Comparison of ENCODE assay signal across 8 mouse cellular contexts in the genomic region with DNA sequence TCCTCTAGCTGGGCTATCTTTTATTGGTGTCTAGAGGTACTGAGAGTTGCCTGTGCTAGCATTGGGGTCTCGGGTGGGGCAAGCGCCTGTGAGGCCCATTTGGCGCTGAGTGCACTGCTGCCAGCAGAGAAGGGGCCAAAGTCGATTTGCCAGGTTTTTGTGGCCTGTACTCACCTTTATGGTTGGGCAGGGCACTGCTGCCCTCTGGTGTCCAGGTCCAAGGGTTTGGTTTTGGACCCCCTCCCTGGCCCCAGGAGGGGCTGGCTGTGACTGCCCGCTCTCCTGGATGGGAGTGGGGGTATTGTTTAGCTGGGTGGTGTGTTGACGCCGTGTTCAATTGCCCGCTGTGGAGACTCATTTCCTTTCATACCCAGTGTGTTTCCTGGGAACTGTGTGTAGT. TPM values are rescaled to one million over a fixed set of nuclear protein-coding genes. Genes with fewer than 3 reads are reported as not detected.
DNase-seq lines count a peak whose midpoint lies in the region; ATAC-seq and TF ChIP-seq lines count a peak whose summit lies in the region.

No protein-coding gene starts in this region.

- 72% methylated on average over 8 of the region's 8 CpGs for WGBS in heart, embryonic 11.5 days (ENCODE audit: insufficient replicate concordance)
- WGBS in hindbrain, embryonic 11.5 days = 75% methylated on average over 8 of the region's 8 CpGs
- WGBS in liver, embryonic 12.5 days (ENCODE audit: insufficient replicate concordance) = 71% methylated on average over 8 of the region's 8 CpGs

- TF ChIP-seq POLR2A in MEL (IDR thresholded peaks at IDR 0.05; ENCODE audit: control insufficient read depth in 1 of 2, insufficient read depth in 1 of 2, low read depth in 1 of 2, low read length in 2 of 2, poor library complexity in 1 of 2) = no peak

- ATAC-seq in heart, embryonic 11.5 days (replicated peaks; ENCODE audit: insufficient number of reproducible peaks, low FRiP score, low TSS enrichment) = no peak
- no peak for ATAC-seq in hindbrain, embryonic 11.5 days (ENCODE audit: low FRiP score)
- ATAC-seq in liver, embryonic 12.5 days = no peak
- ATAC-seq in megakaryocyte-erythroid progenitor cell, adult 5-6 weeks (replicated peaks; ENCODE audit: low FRiP score, low TSS enrichment, poor library complexity, severe bottlenecking) = no peak

- peaks cover 16% of the 10 kb centered on the region; the same call in 1 of the 2 replicates for H3K36me3 ChIP-seq in heart, embryonic 11.5 days (ENCODE audit: control insufficient read depth, insufficient read depth, low read length)
- H3K36me3 ChIP-seq in MEL (ENCODE audit: control insufficient read depth in 1 of 2, insufficient read depth in 2 of 2, low read length in 2 of 2) = peaks cover 2 to 9% of the 10 kb centered on the region in 2 experiments
- peaks cover 7% of the 10 kb centered on the region; the same call in 1 of the 2 replicates for H3K36me3 ChIP-seq in hindbrain, embryonic 11.5 days (ENCODE audit: control insufficient read depth, insufficient read depth, low read length)
- H3K36me3 ChIP-seq in liver, embryonic 12.5 days = peaks cover 63% of the 10 kb centered on the region

- H3K9me3 ChIP-seq in heart, embryonic 11.5 days (replicated peaks; ENCODE audit: control insufficient read depth, low read length) = no peaks in the 10 kb centered on the region
- H3K9me3 ChIP-seq in MEL (replicated peaks; ENCODE audit: insufficient read depth, low read length) = no peaks in the 10 kb centered on the region
- H3K9me3 ChIP-seq in hindbrain, embryonic 11.5 days (ENCODE audit: control insufficient read depth, low read length) = no peaks in the 10 kb centered on the region
- no peaks in the 10 kb centered on the region for H3K9me3 ChIP-seq in liver, embryonic 12.5 days (replicated peaks)

- no peak for DNase-seq in heart, adult 9 months (ENCODE audit: low spot score in 2 of 2)
- DNase-seq in MEL (ENCODE audit: low read depth, low spot score) = no peak
- no peak for DNase-seq in hindbrain, embryonic 11.5 days (ENCODE audit: low spot score)
- DNase-seq in right cerebral cortex, adult 2 months (ENCODE audit: low spot score in 2 of 2) = no peak
- DNase-seq in embryo, embryonic 9.5 days (ENCODE audit: extremely low spot score) = no peak

- TF ChIP-seq EP300 in MEL (IDR thresholded peaks at IDR 0.05; ENCODE audit: low read depth in 1 of 2, low read length in 2 of 2) = no peak

- no peak overlapping the region for H3K27ac ChIP-seq in heart, embryonic 11.5 days (ENCODE audit: low read depth, low read length)
- H3K27ac ChIP-seq in MEL (ENCODE audit: control insufficient read depth, low read depth, low read length) = no peak overlapping the region
- H3K27ac ChIP-seq in hindbrain, embryonic 11.5 days (ENCODE audit: low read depth, low read length) = no peak overlapping the region; the same call in 1 of the 2 replicates
- H3K27ac ChIP-seq in liver, embryonic 12.5 days = peak overlapping the region; percentile 96; the same call in 1 of the 2 replicates

- 0 out of 2 replicates have a peak overlapping the region, but pooled peaks have one; percentile 16 for H3K9ac ChIP-seq in heart, embryonic 11.5 days (ENCODE audit: low read depth, low read length)
- 0 out of 2 replicates have a peak overlapping the region, but pooled peaks have one; percentile 5 for H3K9ac ChIP-seq in MEL (ENCODE audit: control insufficient read depth, low read depth, low read length, poor library complexity, severe bottlenecking)
- H3K9ac ChIP-seq in hindbrain, embryonic 11.5 days (ENCODE audit: low read depth, low read length) = no peak overlapping the region; the same call in 1 of the 2 replicates
- H3K9ac ChIP-seq in liver, embryonic 12.5 days = peak overlapping the region; percentile 92

- peak in 2 of 3 experiments; percentile 21 to 38; a peak in 3 of 6 replicates for TF ChIP-seq CTCF in MEL (IDR thresholded peaks at IDR 0.05 in 2 of 3, conservative IDR thresholded peaks at IDR 0.05 in 1 of 3; ENCODE audit: control insufficient read depth in 1 of 3, insufficient read depth in 1 of 3, low read depth in 2 of 3, low read length in 3 of 3, poor library complexity in 1 of 3, severe bottlenecking in 1 of 3)

- peaks cover 39% of the 10 kb centered on the region for H3K79me2 ChIP-seq in MEL (ENCODE audit: control insufficient read depth, insufficient read depth, low read length, poor library complexity)

- TF ChIP-seq RAD21 in MEL (IDR thresholded peaks at IDR 0.05; ENCODE audit: low read depth, low read length) = no peak; the same call in 1 of the 2 replicates

- no peaks in the 10 kb centered on the region for H3K27me3 ChIP-seq in heart, embryonic 11.5 days (ENCODE audit: control insufficient read depth, insufficient read depth, low read length)
- no peaks in the 10 kb centered on the region for H3K27me3 ChIP-seq in MEL (ENCODE audit: control insufficient read depth in 1 of 2, insufficient read depth in 2 of 2, low read length in 2 of 2)
- H3K27me3 ChIP-seq in hindbrain, embryonic 11.5 days (ENCODE audit: control insufficient read depth, insufficient read depth, low read length) = no peaks in the 10 kb centered on the region
- no peaks in the 10 kb centered on the region for H3K27me3 ChIP-seq in liver, embryonic 12.5 days (replicated peaks)

- peak overlapping the region; percentile 100 for H3K4me2 ChIP-seq in heart, embryonic 11.5 days
- peak overlapping the region; percentile 95; the same call in 1 of the 2 replicates for H3K4me2 ChIP-seq in hindbrain, embryonic 11.5 days (replicated peaks; ENCODE audit: low read depth, low read length)
- peak overlapping the region; percentile 98 for H3K4me2 ChIP-seq in liver, embryonic 12.5 days

- peaks cover 25% of the 10 kb centered on the region for H3K4me1 ChIP-seq in heart, embryonic 11.5 days (ENCODE audit: control insufficient read depth, insufficient read depth, low read length)
- peaks cover 0 to 15% of the 10 kb centered on the region in 2 experiments; a peak in 2 of 4 replicates for H3K4me1 ChIP-seq in MEL (ENCODE audit: control insufficient read depth in 1 of 2, insufficient read depth in 2 of 2, low read length in 2 of 2)
- H3K4me1 ChIP-seq in hindbrain, embryonic 11.5 days (replicated peaks; ENCODE audit: control insufficient read depth, insufficient read depth, low read length) = peaks cover 16% of the 10 kb centered on the region
- H3K4me1 ChIP-seq in liver, embryonic 12.5 days = peaks cover 51% of the 10 kb centered on the region

- H3K4me3 ChIP-seq in heart, embryonic 11.5 days (ENCODE audit: low read depth, low read length) = no peak overlapping the region; the same call in 1 of the 2 replicates
- H3K4me3 ChIP-seq in MEL (ENCODE audit: control insufficient read depth in 1 of 2, insufficient read depth in 1 of 2, low read depth in 2 of 2, low read length in 2 of 2) = no peak overlapping the region
- H3K4me3 ChIP-seq in hindbrain, embryonic 11.5 days (ENCODE audit: low read depth, low read length) = peak overlapping the region; percentile 6; the same call in 1 of the 2 replicates
- peak overlapping the region; percentile 90 for H3K4me3 ChIP-seq in liver, embryonic 12.5 days

RNA-seq across cellular contexts. Expression of a gene that starts 2.7 kb away (rescaled TPM):
- polyA plus RNA-seq in heart, embryonic 11.5 days (2014; fragmentation: Nextera tagmentation; extraction: Ambion mirVana) = 53.0 and 62.4 TPM in 2 replicates
- 185 and 201 TPM in 2 replicates for total RNA-seq in MEL (2012; rRNA removed)
- 100 to 1,000 TPM; 115 to 133 TPM for polyA plus RNA-seq in MEL (2012; ENCODE audit: insufficient read depth in 1 of 2, insufficient read length in 2 of 2, low read depth in 1 of 2, low replicate concordance in 2 of 2, missing spikeins in 1 of 2)
- 77.7 and 95.9 TPM in 2 replicates for polyA plus RNA-seq in hindbrain, embryonic 11.5 days (2014; fragmentation: Nextera tagmentation; extraction: Ambion mirVana)
- polyA plus RNA-seq in liver, embryonic 12.5 days (2016; fragmentation: Nextera tagmentation; extraction: Ambion mirVana) = 153 and 154 TPM in 2 replicates
- total RNA-seq in megakaryocyte-erythroid progenitor cell, adult 5-6 weeks (2014; fragmentation: Nextera tagmentation) = 151 and 161 TPM in 2 replicates
- total RNA-seq in megakaryocyte-erythroid progenitor cell, adult 5-6 weeks (2017) = 150 and 161 TPM in 2 replicates

RNA-seq across cellular contexts. Expression of a gene that starts 5.7 kb away (rescaled TPM):
- polyA plus RNA-seq in heart, embryonic 11.5 days (2014; fragmentation: Nextera tagmentation; extraction: Ambion mirVana) = not detected in 2 replicates
- not detected in 2 replicates for total RNA-seq in MEL (2012; rRNA removed)
- polyA plus RNA-seq in MEL (2012; ENCODE audit: insufficient read depth in 1 of 2, insufficient read length in 2 of 2, low read depth in 1 of 2, low replicate concordance in 2 of 2, missing spikeins in 1 of 2) = not detected
- not detected in 2 replicates for polyA plus RNA-seq in hindbrain, embryonic 11.5 days (2014; fragmentation: Nextera tagmentation; extraction: Ambion mirVana)
- not detected in 2 replicates for polyA plus RNA-seq in liver, embryonic 12.5 days (2016; fragmentation: Nextera tagmentation; extraction: Ambion mirVana)
- not detected in 2 replicates for total RNA-seq in megakaryocyte-erythroid progenitor cell, adult 5-6 weeks (2014; fragmentation: Nextera tagmentation)
- not detected in 2 replicates for total RNA-seq in megakaryocyte-erythroid progenitor cell, adult 5-6 weeks (2017)

RNA-seq across cellular contexts. Expression of a gene that starts 13.2 kb away (rescaled TPM):
- 58.8 and 77.3 TPM in 2 replicates for polyA plus RNA-seq in heart, embryonic 11.5 days (2014; fragmentation: Nextera tagmentation; extraction: Ambion mirVana)
- 6.6 and 7.6 TPM in 2 replicates for total RNA-seq in MEL (2012; rRNA removed)
- 10 to 100 TPM in 1 of 2 experiments, not detected in 1; 13.1 TPM for polyA plus RNA-seq in MEL (2012; ENCODE audit: insufficient read depth in 1 of 2, insufficient read length in 2 of 2, low read depth in 1 of 2, low replicate concordance in 2 of 2, missing spikeins in 1 of 2)
- polyA plus RNA-seq in hindbrain, embryonic 11.5 days (2014; fragmentation: Nextera tagmentation; extraction: Ambion mirVana) = 25.0 and 26.2 TPM in 2 replicates
- polyA plus RNA-seq in liver, embryonic 12.5 days (2016; fragmentation: Nextera tagmentation; extraction: Ambion mirVana) = 28.3 and 30.2 TPM in 2 replicates
- total RNA-seq in megakaryocyte-erythroid progenitor cell, adult 5-6 weeks (2014; fragmentation: Nextera tagmentation) = 4.8 and 6.8 TPM in 2 replicates
- total RNA-seq in megakaryocyte-erythroid progenitor cell, adult 5-6 weeks (2017) = 3.7 and 6.1 TPM in 2 replicates

RNA-seq across cellular contexts. Expression of a gene that starts 20.0 kb away (rescaled TPM):
- polyA plus RNA-seq in heart, embryonic 11.5 days (2014; fragmentation: Nextera tagmentation; extraction: Ambion mirVana) = 19.6 and 22.8 TPM in 2 replicates
- total RNA-seq in MEL (2012; rRNA removed) = 9.1 and 12.5 TPM in 2 replicates
- polyA plus RNA-seq in MEL (2012; ENCODE audit: insufficient read depth in 1 of 2, insufficient read length in 2 of 2, low read depth in 1 of 2, low replicate concordance in 2 of 2, missing spikeins in 1 of 2) = 10 to 100 TPM in 1 of 2 experiments, not detected in 1; 27.5 TPM
- 33.7 and 39.0 TPM in 2 replicates for polyA plus RNA-seq in hindbrain, embryonic 11.5 days (2014; fragmentation: Nextera tagmentation; extraction: Ambion mirVana)
- 13.6 and 13.9 TPM in 2 replicates for polyA plus RNA-seq in liver, embryonic 12.5 days (2016; fragmentation: Nextera tagmentation; extraction: Ambion mirVana)
- 16.0 and 17.3 TPM in 2 replicates for total RNA-seq in megakaryocyte-erythroid progenitor cell, adult 5-6 weeks (2014; fragmentation: Nextera tagmentation)
- 11.0 and 14.3 TPM in 2 replicates for total RNA-seq in megakaryocyte-erythroid progenitor cell, adult 5-6 weeks (2017)

RNA-seq across cellular contexts. Expression of a gene that starts 29.2 kb away (rescaled TPM):
- polyA plus RNA-seq in heart, embryonic 11.5 days (2014; fragmentation: Nextera tagmentation; extraction: Ambion mirVana) = 10.4 and 11.4 TPM in 2 replicates
- total RNA-seq in MEL (2012; rRNA removed) = 3.5 and 4.6 TPM in 2 replicates
- 1 to 10 TPM in 1 of 2 experiments, not detected in 1; 8.7 TPM for polyA plus RNA-seq in MEL (2012; ENCODE audit: insufficient read depth in 1 of 2, insufficient read length in 2 of 2, low read depth in 1 of 2, low replicate concordance in 2 of 2, missing spikeins in 1 of 2)
- polyA plus RNA-seq in hindbrain, embryonic 11.5 days (2014; fragmentation: Nextera tagmentation; extraction: Ambion mirVana) = 2.1 and 2.7 TPM in 2 replicates
- polyA plus RNA-seq in liver, embryonic 12.5 days (2016; fragmentation: Nextera tagmentation; extraction: Ambion mirVana) = 3.8 and 4.1 TPM in 2 replicates
- 5.8 and 8.4 TPM in 2 replicates for total RNA-seq in megakaryocyte-erythroid progenitor cell, adult 5-6 weeks (2014; fragmentation: Nextera tagmentation)
- total RNA-seq in megakaryocyte-erythroid progenitor cell, adult 5-6 weeks (2017) = 2.2 and 3.2 TPM in 2 replicates

Comparison
In these comparisons a context has a peak if more than half of its experiments do, and no peak if none do; other contexts are left out.
1. H3K4me3 ChIP-seq: peak in hindbrain, embryonic 11.5 days (single experiment) and liver, embryonic 12.5 days (single experiment); none in heart, embryonic 11.5 days (single experiment) and MEL (0 of 2).
2. Peak in every context shown above with its lines, with median percentiles within 50 percentile points of each other: H3K4me2 ChIP-seq.